ENCODE assay signal across 8 mouse cellular contexts in genomic region chr15:86034021-86034523, GRCm38 (mm10). TPM values are rescaled to one million over a fixed set of nuclear protein-coding genes. Genes with fewer than 3 reads are reported as not detected.
DNase-seq lines count a peak whose midpoint lies in the region; ATAC-seq and TF ChIP-seq lines count a peak whose summit lies in the region.

No protein-coding gene starts in this region.

- no peak for TF ChIP-seq CTCF in left cerebral cortex, adult 2 months (IDR thresholded peaks at IDR 0.05)
- TF ChIP-seq CTCF in intestine, postnatal 0 days (IDR thresholded peaks at IDR 0.05; ENCODE audit: low read depth) = no peak

- peaks cover 25% of the 10 kb centered on the region for H3K9me3 ChIP-seq in forebrain, embryonic 11.5 days (ENCODE audit: control insufficient read depth, low read length)
- H3K9me3 ChIP-seq in intestine, postnatal 0 days (ENCODE audit: control insufficient read depth) = no peaks in the 10 kb centered on the region
- H3K9me3 ChIP-seq in neural tube, embryonic 14.5 days (ENCODE audit: control insufficient read depth, low read length) = no peaks in the 10 kb centered on the region

- peak overlapping the region; percentile 70 for H3K9ac ChIP-seq in forebrain, embryonic 11.5 days (ENCODE audit: low read length)
- H3K9ac ChIP-seq in intestine, postnatal 0 days (ENCODE audit: low read depth, low read length) = no peak overlapping the region
- peak overlapping the region; percentile 42; the same call in 1 of the 2 replicates for H3K9ac ChIP-seq in neural tube, embryonic 14.5 days (replicated peaks; ENCODE audit: low read depth, low read length)

- no peak overlapping the region for H3K27ac ChIP-seq in left cerebral cortex, adult 2 months
- H3K27ac ChIP-seq in forebrain, embryonic 11.5 days (ENCODE audit: low read depth, low read length) = peak overlapping the region; percentile 65
- H3K27ac ChIP-seq in intestine, postnatal 0 days (ENCODE audit: low read depth, low read length) = no peak overlapping the region
- H3K27ac ChIP-seq in neural tube, embryonic 14.5 days (ENCODE audit: low read depth, low read length) = no peak overlapping the region; the same call in 1 of the 2 replicates

- peaks cover 16% of the 10 kb centered on the region for H3K27me3 ChIP-seq in forebrain, embryonic 11.5 days (ENCODE audit: control insufficient read depth, insufficient read depth, low read length)
- peaks cover 35% of the 10 kb centered on the region for H3K27me3 ChIP-seq in intestine, postnatal 0 days (replicated peaks; ENCODE audit: control insufficient read depth, insufficient read depth, low read length)
- peaks cover 16% of the 10 kb centered on the region for H3K27me3 ChIP-seq in neural tube, embryonic 14.5 days (ENCODE audit: control insufficient read depth, insufficient read depth, low read length)

- peak; percentile 88 for ATAC-seq in forebrain, embryonic 11.5 days (replicated peaks; ENCODE audit: low FRiP score)
- ATAC-seq in intestine, postnatal 0 days = peak; percentile 37
- peak; percentile 80 for ATAC-seq in neural tube, embryonic 14.5 days (ENCODE audit: low read depth)

- DNase-seq in left cerebral cortex, adult 2 months (ENCODE audit: extremely low spot score in 1 of 2, low spot score in 2 of 2) = peak in 1 of 2 experiments; percentile 26
- DNase-seq in left cerebral cortex, adult 9 months (ENCODE audit: low spot score in 2 of 2) = no peak
- peak; percentile 94 for DNase-seq in forebrain, embryonic 11.5 days (ENCODE audit: low spot score)
- DNase-seq in lung, adult 18-20 months = peak; percentile 78 to 85
- DNase-seq in gastrocnemius, postnatal 4 days (ENCODE audit: low spot score in 2 of 2) = no peak
- DNase-seq in frontal cortex, adult 2 months (ENCODE audit: extremely low spot score in 1 of 2, low spot score in 1 of 2) = no peak

- intact Hi-C loops in left cerebral cortex, adult 2 months (cut with DNase I) = no loop called here

- peaks cover 8% of the 10 kb centered on the region for H3K4me1 ChIP-seq in forebrain, embryonic 11.5 days (replicated peaks; ENCODE audit: control insufficient read depth, insufficient read depth, low read length)
- H3K4me1 ChIP-seq in intestine, postnatal 0 days (replicated peaks; ENCODE audit: control insufficient read depth, insufficient read depth, low read length) = peaks cover 4% of the 10 kb centered on the region; the same call in 1 of the 2 replicates
- peaks cover 10% of the 10 kb centered on the region; the same call in 1 of the 2 replicates for H3K4me1 ChIP-seq in neural tube, embryonic 14.5 days (ENCODE audit: control insufficient read depth, insufficient read depth, low read length)

- H3K4me2 ChIP-seq in forebrain, embryonic 11.5 days (ENCODE audit: low read depth, low read length, severe bottlenecking) = peak overlapping the region; percentile 88
- H3K4me2 ChIP-seq in intestine, postnatal 0 days (replicated peaks; ENCODE audit: low read depth) = peak overlapping the region; percentile 86
- peak overlapping the region; percentile 83 for H3K4me2 ChIP-seq in neural tube, embryonic 14.5 days (ENCODE audit: low read depth, low read length)

- H3K4me3 ChIP-seq in left cerebral cortex, adult 2 months = peak overlapping the region; percentile 26; the same call in 1 of the 2 replicates
- H3K4me3 ChIP-seq in forebrain, embryonic 11.5 days (ENCODE audit: low read depth, low read length) = peak overlapping the region; percentile 60
- peak overlapping the region; percentile 54 for H3K4me3 ChIP-seq in intestine, postnatal 0 days (ENCODE audit: low read depth, low read length)
- H3K4me3 ChIP-seq in neural tube, embryonic 14.5 days (ENCODE audit: low read depth, low read length) = peak overlapping the region; percentile 44

- peaks cover 21% of the 10 kb centered on the region for H3K36me3 ChIP-seq in forebrain, embryonic 11.5 days (ENCODE audit: control insufficient read depth, insufficient read depth, low read length)
- no peaks in the 10 kb centered on the region for H3K36me3 ChIP-seq in intestine, postnatal 0 days (ENCODE audit: control insufficient read depth, insufficient read depth)
- H3K36me3 ChIP-seq in neural tube, embryonic 14.5 days (ENCODE audit: control insufficient read depth, insufficient read depth, low read length) = no peaks in the 10 kb centered on the region

- WGBS in forebrain, embryonic 11.5 days = 1% methylated on average over 36 of the region's 44 CpGs
- under 1% methylated on average over 43 of the region's 44 CpGs for WGBS in intestine, postnatal 0 days
- under 1% methylated on average over 27 of the region's 44 CpGs for WGBS in neural tube, embryonic 14.5 days

RNA-seq across cellular contexts. Expression of gene Celsr1, which starts 0.5 kb away (rescaled TPM):
- 1 to 10 TPM; 3.7 to 4.6 TPM for total RNA-seq in left cerebral cortex, adult 2 months (2021)
- polyA plus RNA-seq in forebrain, embryonic 11.5 days (2014; fragmentation: Nextera tagmentation; extraction: Ambion mirVana) = 7.3 and 7.9 TPM in 2 replicates
- 0.33 and 0.39 TPM in 2 replicates for polyA plus RNA-seq in intestine, postnatal 0 days (2015; fragmentation: Nextera tagmentation; extraction: Ambion mirVana)
- 2.4 and 2.6 TPM in 2 replicates for polyA plus RNA-seq in neural tube, embryonic 14.5 days (2014; fragmentation: Nextera tagmentation; extraction: Ambion mirVana)
- total RNA-seq in gastrocnemius, postnatal 4 days (2021) = 1 to 10 TPM; 1.6 to 1.7 TPM
- 1.9 and 2.6 TPM in 2 replicates for polyA plus RNA-seq in frontal cortex, adult 2 months (2012; rRNA removed)

RNA-seq across cellular contexts. Expression of gene Gramd4, which starts 23.4 kb away (rescaled TPM):
- 10 to 100 TPM; 46.2 to 51.7 TPM for total RNA-seq in left cerebral cortex, adult 2 months (2021)
- polyA plus RNA-seq in forebrain, embryonic 11.5 days (2014; fragmentation: Nextera tagmentation; extraction: Ambion mirVana) = 15.5 and 16.6 TPM in 2 replicates
- 5.6 and 6.4 TPM in 2 replicates for polyA plus RNA-seq in intestine, postnatal 0 days (2015; fragmentation: Nextera tagmentation; extraction: Ambion mirVana)
- 17.1 and 23.6 TPM in 2 replicates for polyA plus RNA-seq in neural tube, embryonic 14.5 days (2014; fragmentation: Nextera tagmentation; extraction: Ambion mirVana)
- 10 to 100 TPM; 11.0 to 12.3 TPM for total RNA-seq in gastrocnemius, postnatal 4 days (2021)
- polyA plus RNA-seq in frontal cortex, adult 2 months (2012; rRNA removed) = 32.2 and 39.5 TPM in 2 replicates

Comparison
In these comparisons a context has a peak if more than half of its experiments do, and no peak if none do; other contexts are left out.
1. DNase-seq: peak in forebrain, embryonic 11.5 days (single experiment) and lung, adult 18-20 months (2 of 2); none in left cerebral cortex, adult 9 months (0 of 2), gastrocnemius, postnatal 4 days (0 of 2) and frontal cortex, adult 2 months (0 of 2).
2. ATAC-seq: peak in every context shown above with its lines; median percentile 88 in forebrain, embryonic 11.5 days; 80 in neural tube, embryonic 14.5 days; 37 in intestine, postnatal 0 days.
3. Peak in every context shown above with its lines, with median percentiles within 50 percentile points of each other: H3K4me3 ChIP-seq and H3K4me2 ChIP-seq.